Mouse (Mus musculus) retina, embryonic 14.5 days (tissue): Measurements from ENCODE around the gene Slc16a4.
"Not testable (repeated sequence)": the region's sequence is repeated elsewhere in the genome, so short reads cannot be mapped to it uniquely, and the experiment has no call there.

ENCODE experiments used
- DNase-seq: peaks from one replicate; pipeline ENCODE4 v3.0.0-alpha.2; 2015; ENCODE audit warnings: low spot score

Slc16a4 gene

GRCm38 (mm10) chr3:107295672-107296360, 4.8 kb downstream of the Slc16a4 start:
- no peak for DNase-seq

- not testable (repeated sequence) for DNase-seq
These were observed 5.9 kb downstream of the Slc16a4 start for GRCm38 (mm10) chr3:107296917-107297316.

DNA sequence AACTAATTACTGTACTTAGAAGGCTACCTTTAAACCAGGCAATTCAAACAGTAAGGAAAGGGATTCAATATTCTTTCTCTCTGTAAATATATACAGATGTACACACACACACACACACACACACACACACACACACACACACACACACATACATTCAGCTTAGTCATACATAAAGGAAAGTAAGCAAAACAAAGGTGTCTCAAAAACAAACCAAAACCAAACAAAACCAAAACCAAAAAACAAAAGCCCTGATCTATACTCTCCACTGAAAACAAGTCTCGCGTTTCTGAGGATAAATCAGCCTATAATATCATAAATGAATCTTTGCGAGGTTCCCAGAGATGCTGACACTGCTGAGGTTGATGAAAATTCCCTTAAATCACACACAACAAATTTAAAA, 26.3 kb downstream of the Slc16a4 start:
- DNase-seq: no peak

- no peak for DNase-seq
These were observed 30.1 kb downstream of the Slc16a4 start for GRCm38 (mm10) chr3:107321141-107321540.

DNA sequence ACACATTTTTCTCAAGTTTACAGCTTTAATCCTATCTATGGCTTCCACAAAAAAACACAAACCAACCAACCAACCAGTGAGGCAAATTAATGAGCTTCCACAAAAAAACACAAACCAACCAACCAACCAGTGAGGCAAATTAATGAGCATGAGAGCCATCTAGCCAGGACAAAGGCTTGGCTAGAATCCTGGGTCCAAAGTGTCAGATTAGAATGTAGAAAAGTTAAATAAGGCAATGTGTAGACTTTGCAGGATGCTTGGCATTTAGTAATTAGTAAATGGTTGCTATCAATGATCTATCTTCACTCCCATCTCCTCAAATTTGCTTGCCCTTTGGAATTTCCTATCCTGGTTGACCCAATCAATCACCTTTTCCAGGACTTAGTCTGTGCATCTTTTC, 30.7 kb downstream of the Slc16a4 start:
- DNase-seq: no peak

GRCm38 (mm10) chr3:107326442-107326841, 35.4 kb downstream of the Slc16a4 start:
- DNase-seq: no peak

- no peak for DNase-seq
These were observed 39.7 kb downstream of the Slc16a4 start for GRCm38 (mm10) chr3:107330503-107331424.

GRCm38 (mm10) chr3:107331746-107332126, 40.7 kb downstream of the Slc16a4 start:
- DNase-seq: no peak

DNA sequence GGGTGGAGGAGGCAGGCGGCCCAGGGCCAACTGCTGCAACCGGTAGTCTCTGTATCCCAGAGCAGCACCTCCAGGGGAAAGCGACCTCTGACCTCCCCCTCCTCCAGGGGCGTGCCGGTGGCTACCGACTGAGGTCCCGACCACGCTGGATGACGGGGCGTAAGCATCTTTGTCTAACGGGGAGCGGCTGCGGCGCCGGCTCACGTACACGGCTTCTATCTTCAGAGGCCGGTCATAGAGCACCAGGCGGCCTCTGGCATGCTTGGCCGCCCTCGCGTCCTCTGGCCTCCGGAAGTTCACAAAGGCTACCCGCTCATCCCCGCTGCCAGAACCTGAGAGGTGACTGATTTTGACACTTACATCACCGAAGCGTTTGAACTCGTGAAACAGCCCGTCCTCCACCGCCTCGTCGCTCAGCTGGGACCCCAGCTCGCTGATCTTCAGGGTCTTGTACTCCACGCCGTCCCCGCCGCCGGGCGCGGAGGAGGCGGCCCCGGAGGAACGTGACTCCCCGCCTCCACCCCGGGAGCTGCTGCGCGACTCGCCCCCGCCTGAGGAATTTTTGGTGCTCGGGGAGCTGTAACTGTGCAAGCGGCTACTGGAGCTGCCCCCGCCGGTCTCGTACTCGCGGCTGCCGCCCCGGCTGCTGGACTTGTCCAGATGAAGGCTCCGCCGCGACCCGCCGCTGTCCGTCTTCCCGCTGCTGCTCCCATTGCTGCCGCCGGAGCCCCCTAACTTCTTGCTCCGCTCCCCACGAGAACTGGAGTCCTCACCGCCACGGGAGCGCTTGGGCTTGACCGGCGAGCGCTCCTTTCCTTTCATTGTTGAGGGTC, 41.3 kb downstream of the Slc16a4 start:
- peak; percentile 38 for DNase-seq

- peak; percentile 100 for DNase-seq
These were observed 41.9 kb downstream of the Slc16a4 start for GRCm38 (mm10) chr3:107332960-107333380.

- DNase-seq: peak; percentile 99
These were observed 42.6 kb downstream of the Slc16a4 start, which contains the start of gene Rbm15 for GRCm38 (mm10) chr3:107333381-107334201. Gene Rbm15 (minus strand): TSS chr3:107333673.

DNA sequence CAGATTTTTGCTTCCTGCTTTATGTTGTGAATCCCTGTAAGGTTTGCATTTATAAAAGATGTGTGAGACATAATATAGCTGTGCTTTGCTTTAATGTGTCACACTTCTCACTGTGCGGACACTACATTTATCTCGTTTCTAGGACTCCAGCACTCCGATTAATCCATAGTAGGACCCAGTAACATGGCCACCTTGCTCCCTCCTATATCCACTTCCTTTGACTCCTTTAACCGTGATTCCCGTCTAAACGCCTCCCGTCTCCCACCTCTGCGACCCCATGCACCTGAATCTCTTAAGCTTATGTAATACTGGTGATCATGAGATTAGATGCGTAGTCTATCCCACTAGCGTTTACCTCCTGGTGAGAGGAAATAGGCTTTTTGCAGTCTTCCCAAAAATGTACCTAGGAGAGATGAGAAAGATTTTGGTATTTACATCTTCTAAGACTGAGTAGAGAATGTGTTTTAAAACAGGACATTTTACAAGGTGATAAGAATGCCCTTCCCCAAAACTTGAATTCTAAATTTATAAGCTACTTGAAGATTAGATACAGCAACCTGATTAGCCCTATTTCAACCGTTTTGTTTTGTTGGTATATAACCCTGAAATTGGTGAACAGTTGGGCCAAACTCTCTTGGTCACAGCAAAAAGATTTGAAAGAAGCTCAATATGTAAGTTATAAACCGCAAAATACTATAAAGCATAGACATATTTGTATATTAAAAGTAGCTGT, 43.3 kb downstream of the Slc16a4 start:
- no peak for DNase-seq

DNA sequence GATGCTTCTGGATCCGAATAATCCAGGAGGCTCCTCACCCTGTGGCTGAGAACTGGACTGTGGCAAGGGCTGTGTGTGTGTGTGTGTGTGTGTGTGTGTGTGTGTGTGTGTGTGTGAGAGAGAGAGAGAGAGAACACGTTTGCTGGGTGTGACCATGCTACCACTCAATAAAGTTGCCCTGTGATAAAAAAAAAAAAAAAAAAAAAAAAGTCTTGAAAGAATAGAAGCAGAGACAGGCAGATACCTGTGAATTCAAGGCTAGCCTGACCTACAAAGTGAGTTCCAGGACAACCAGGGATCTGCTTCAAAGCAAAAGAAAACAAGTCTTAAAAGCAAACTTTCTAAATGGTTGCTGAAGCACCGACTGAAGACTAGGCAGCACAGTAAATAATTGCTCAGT, 52.9 kb downstream of the Slc16a4 start:
- DNase-seq: no peak

- DNase-seq: no peak
These were observed 54.1 kb downstream of the Slc16a4 start for GRCm38 (mm10) chr3:107345033-107345725.

- no peak for DNase-seq
These were observed 58.0 kb downstream of the Slc16a4 start for GRCm38 (mm10) chr3:107349006-107349405.

GRCm38 (mm10) chr3:107351706-107352105, 60.7 kb downstream of the Slc16a4 start:
- no peak for DNase-seq

DNA sequence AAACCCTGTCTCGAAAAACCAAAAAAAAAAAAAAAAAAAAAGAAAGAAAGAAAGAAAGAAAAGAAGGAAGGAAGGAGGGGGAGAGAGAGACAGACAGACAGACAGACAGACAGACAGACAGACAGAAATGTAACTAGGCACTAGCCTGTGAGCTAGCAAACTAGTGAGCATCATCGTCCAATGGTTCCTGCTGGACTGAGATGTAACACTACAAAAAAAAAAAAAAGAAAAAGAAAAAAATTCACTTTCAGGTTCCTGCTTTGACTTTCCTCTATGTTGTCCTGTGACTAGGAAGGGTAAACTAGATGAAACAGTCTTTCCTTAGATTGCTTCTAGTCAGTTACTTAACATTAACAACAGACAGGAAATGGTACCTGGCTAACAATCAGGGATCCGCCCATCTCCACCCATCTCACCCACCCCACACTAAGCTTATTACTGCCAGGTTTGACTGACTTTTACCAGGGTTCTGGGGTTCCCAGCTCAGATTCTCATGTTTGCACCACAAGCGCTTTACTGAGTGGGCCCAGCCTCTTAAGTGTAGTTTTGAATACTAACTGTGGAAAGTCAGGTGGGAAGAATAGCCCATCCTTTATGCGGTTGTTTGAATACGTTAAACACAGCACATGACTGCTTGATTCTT, 64.7 kb downstream of the Slc16a4 start:
- no peak for DNase-seq

DNA sequence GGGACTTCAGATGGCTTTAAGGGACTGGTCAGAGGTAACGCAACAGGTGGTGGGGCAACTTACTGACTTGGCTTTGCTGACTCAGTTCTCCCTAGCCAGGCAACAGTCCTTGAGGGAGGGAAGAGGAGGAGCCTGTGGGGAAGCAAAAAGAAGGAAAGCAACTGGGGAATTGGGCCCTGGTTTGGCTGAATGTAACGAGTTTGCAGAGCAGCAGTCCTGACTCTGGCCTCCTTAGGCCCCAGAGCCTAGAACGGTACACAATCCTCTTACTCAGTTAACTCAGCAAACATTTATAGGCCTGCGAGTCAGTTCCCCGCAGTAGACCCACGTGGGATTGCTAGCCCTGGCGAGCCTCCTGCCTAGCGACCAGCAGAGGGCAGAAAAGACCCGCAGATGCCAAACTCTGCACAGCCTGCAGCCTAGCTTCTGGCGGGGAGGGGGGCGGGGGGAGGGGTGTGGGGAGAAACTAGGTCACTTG, 66.0 kb downstream of the Slc16a4 start:
- peak; percentile 91 for DNase-seq

GRCm38 (mm10) chr3:107357700-107358234, 66.7 kb downstream of the Slc16a4 start:
- no peak for DNase-seq
